Mouse (Mus musculus): ENCODE measurements at regions not wholly inside any gene's neighbourhood (a gene's known extent, or its start where the extent isn't known, plus 50 kb on each side); places are given as distances from the start of the nearest gene placed in this dataset.

- no peak for TF ChIP-seq CTCF (IDR thresholded peaks at IDR 0.05)
- no peak for TF ChIP-seq EP300 (IDR thresholded peaks at IDR 0.05)
These were observed 2925.6 kb upstream of the Gm7489 start for GRCm38 (mm10) chr15:50959109-50959508.

Measured in lung, postnatal 0 days (tissue).